Mouse (Mus musculus) left cerebral cortex, adult 18-20 months (tissue): ENCODE measurements around the gene Eno2. TPM values are rescaled to one million over a fixed set of nuclear protein-coding genes. Genes with fewer than 3 reads are reported as not detected.

Experiments used
- DNase-seq, 2 experiments: peaks; one replicate each; pipeline ENCODE4 v3.0.0; 2021 to 2022; ENCODE audit warnings: low spot score in 2 of 2, mixed read lengths in 1 of 2
- total RNA-seq, 2 experiments: library from RNA; stranded (reverse); gene quantifications; 2 replicates each; pipeline ENCODE4 v1.2.3; 2021

The Eno2 gene
- total RNA-seq, 2 experiments from 2014 or later, result 1,066 to 1,067 TPM

GRCm38 (mm10) chr6:124742839-124743514, 26.5 kb downstream of the Eno2 start:
- no peak for DNase-seq

- no peak for DNase-seq
These were observed 27.6 kb downstream of the Eno2 start for GRCm38 (mm10) chr6:124741842-124742241.

GRCm38 (mm10) chr6:124740888-124741761, 28.3 kb downstream of the Eno2 start, which contains the start of gene Grcc10:
Grcc10 (minus strand) TSS chr6:124741374.
- peak; percentile 82 to 88 for DNase-seq

GRCm38 (mm10) chr6:124740211-124740887, 29.1 kb downstream of the Eno2 start:
- peak; percentile 46 to 62 for DNase-seq

- DNase-seq, result no peak
These were observed 30.2 kb downstream of the Eno2 start for GRCm38 (mm10) chr6:124739231-124739796.

GRCm38 (mm10) chr6:124738511-124739023, 30.9 kb downstream of the Eno2 start, which contains the start of gene Ptpn6:
Ptpn6 (minus strand) TSS chr6:124738714.
- no peak for DNase-seq

GRCm38 (mm10) chr6:124737040-124737439, 32.4 kb downstream of the Eno2 start:
- DNase-seq, result peak; percentile 43 to 58

GRCm38 (mm10) chr6:124734417-124734816, 35.1 kb downstream of the Eno2 start:
- DNase-seq, result no peak

GRCm38 (mm10) chr6:124732476-124733370, 36.8 kb downstream of the Eno2 start:
- DNase-seq, result no peak

GRCm38 (mm10) chr6:124731038-124731437, 38.4 kb downstream of the Eno2 start:
- no peak for DNase-seq

GRCm38 (mm10) chr6:124729850-124730705, 39.4 kb downstream of the Eno2 start:
- DNase-seq, result no peak

GRCm38 (mm10) chr6:124728621-124729020, 40.9 kb downstream of the Eno2 start:
- DNase-seq, result no peak

GRCm38 (mm10) chr6:124724472-124724871, 45.0 kb downstream of the Eno2 start:
- DNase-seq, result no peak

GRCm38 (mm10) chr6:124723541-124723940, 45.9 kb downstream of the Eno2 start:
- no peak for DNase-seq

GRCm38 (mm10) chr6:124722876-124723473, 46.5 kb downstream of the Eno2 start:
- no peak for DNase-seq

GRCm38 (mm10) chr6:124720904-124721303, 48.6 kb downstream of the Eno2 start:
- no peak for DNase-seq

- DNase-seq, result no peak
These were observed 50.0 kb downstream of the Eno2 start for GRCm38 (mm10) chr6:124719354-124719978.

- no peak for DNase-seq
These were observed 50.8 kb downstream of the Eno2 start for GRCm38 (mm10) chr6:124718703-124719102.
